Mouse (Mus musculus) CH12.LX (cell line): Measurements from ENCODE around the gene Dnaja3. TPM values are rescaled to one million over a fixed set of nuclear protein-coding genes. Genes with fewer than 3 reads are reported as not detected.

ENCODE experiments used
- DNase-seq: peaks from one replicate; pipeline ENCODE4 v3.0.0-alpha.2; 2013; ENCODE audit errors: extremely low read depth
- H3K27ac ChIP-seq: 2 replicates; pipeline ENCODE4 v1.5.1; 2012; ENCODE audit warnings: low read depth, mild to moderate bottlenecking, control low read depth, moderate library complexity; ENCODE audit not compliant: insufficient read depth
- H3K27me3 ChIP-seq: replicated peaks from 2 replicates; pipeline ENCODE3; 2012; ENCODE audit warnings: inconsistent platforms
- H3K36me3 ChIP-seq, 2 experiments: replicated peaks in 1 of 2; 2 replicates each; pipeline versions ENCODE3 to v1.6.1; 2012; ENCODE audit warnings: inconsistent platforms in 1 of 2, low read length in 1 of 2, mild to moderate bottlenecking in 1 of 2, mixed read lengths in 1 of 2, moderate library complexity in 1 of 2; ENCODE audit not compliant: control insufficient read depth in 1 of 2, insufficient read depth in 1 of 2
- H3K4me1 ChIP-seq, 2 experiments: 2 replicates each; pipeline ENCODE4 v1.6.1; 2012; ENCODE audit warnings: inconsistent platforms in 1 of 2, moderate library complexity in 1 of 2; ENCODE audit not compliant: insufficient read depth in 2 of 2, control insufficient read depth in 1 of 2
- H3K4me2 ChIP-seq: 2 replicates; pipeline ENCODE4 v1.6.1; 2012; ENCODE audit warnings: low read depth, mild to moderate bottlenecking, control low read depth; ENCODE audit not compliant: poor library complexity, insufficient read depth, severe bottlenecking
- H3K4me3 ChIP-seq, 3 experiments: fragments of 150-350 bp in 1 of 3; sonication (generic) in 1 of 3; replicated peaks in 1 of 3; 2 replicates each; pipeline versions ENCODE3 to v1.5.1; 2011 to 2012; ENCODE audit warnings: low read depth in 2 of 3, low read length in 2 of 3, mild to moderate bottlenecking in 2 of 3, moderate library complexity in 2 of 3, control low read depth in 1 of 3, improper control_type of control experiment in 1 of 3, inconsistent platforms in 1 of 3, mixed read lengths in 1 of 3; ENCODE audit not compliant: poor library complexity in 1 of 3
- H3K79me2 ChIP-seq: replicated peaks from 2 replicates; pipeline ENCODE4 v1.6.1; 2012; ENCODE audit warnings: mild to moderate bottlenecking, moderate library complexity; ENCODE audit not compliant: control insufficient read depth, poor library complexity, insufficient read depth, severe bottlenecking; ENCODE audit errors: extremely low read depth
- H3K9ac ChIP-seq: 2 replicates; pipeline ENCODE4 v1.6.1; 2012; ENCODE audit warnings: low read depth, mild to moderate bottlenecking, control low read depth, moderate library complexity; ENCODE audit not compliant: insufficient read depth
- H3K9me3 ChIP-seq: replicated peaks from 2 replicates; pipeline ENCODE3; 2012; ENCODE audit warnings: low read length, inconsistent platforms, mixed read lengths
- CHD1 ChIP-seq: IDR thresholded peaks from 2 replicates; pipeline ENCODE4 v1.6.1; 2012; ENCODE audit warnings: low read depth, low read length, improper control_type of control experiment, inconsistent platforms
- CTCF ChIP-seq, 2 experiments: IDR thresholded peaks in 1 of 2; conservative IDR thresholded peaks in 1 of 2; 2 replicates each; pipeline ENCODE4 v1.5.1; 2011 to 2012; ENCODE audit warnings: low read depth in 2 of 2, low read length in 2 of 2, improper control_type of control experiment in 1 of 2, inconsistent platforms in 1 of 2, mild to moderate bottlenecking in 1 of 2, moderate library complexity in 1 of 2
- E2F4 ChIP-seq: IDR thresholded peaks from 2 replicates; pipeline ENCODE4 v1.6.1; 2011; ENCODE audit warnings: low read depth, low read length, improper control_type of control experiment; ENCODE audit not compliant: insufficient replicate concordance
- ELF1 ChIP-seq: IDR thresholded peaks from 2 replicates; pipeline ENCODE4 v1.6.1; 2014; ENCODE audit warnings: low read depth, mild to moderate bottlenecking, inconsistent platforms, low read length, improper control_type of control experiment
- EP300 ChIP-seq: IDR thresholded peaks from 2 replicates; pipeline ENCODE4 v1.6.1; 2011; ENCODE audit warnings: low read length, improper control_type of control experiment
- GABPA ChIP-seq: IDR thresholded peaks from 2 replicates; pipeline ENCODE4 v1.6.1; 2012; ENCODE audit warnings: low read depth, low read length, improper control_type of control experiment, inconsistent platforms; ENCODE audit not compliant: insufficient replicate concordance
- IRF4 ChIP-seq: IDR thresholded peaks from 2 replicates; pipeline ENCODE4 v1.6.1; 2014; ENCODE audit warnings: low read depth, mild to moderate bottlenecking, inconsistent platforms, low read length, improper control_type of control experiment
- JUN ChIP-seq: IDR thresholded peaks from 2 replicates; pipeline ENCODE4 v1.6.1; 2011; ENCODE audit warnings: low read depth, mild to moderate bottlenecking, low read length, improper control_type of control experiment, moderate library complexity; ENCODE audit not compliant: insufficient read depth
- JUND ChIP-seq: conservative IDR thresholded peaks from 2 replicates; pipeline ENCODE4 v1.6.1; 2011; ENCODE audit warnings: low read depth, low read length, improper control_type of control experiment
- KAT2A ChIP-seq: IDR thresholded peaks from 2 replicates; pipeline ENCODE4 v1.6.1; 2012; ENCODE audit warnings: low read length, improper control_type of control experiment, inconsistent platforms; ENCODE audit not compliant: insufficient replicate concordance
- MAFK ChIP-seq: IDR thresholded peaks from 2 replicates; pipeline ENCODE4 v1.6.1; 2011; ENCODE audit warnings: low read length, improper control_type of control experiment; ENCODE audit not compliant: insufficient replicate concordance
- MAZ ChIP-seq: IDR thresholded peaks from 2 replicates; pipeline ENCODE4 v1.6.1; 2012; ENCODE audit warnings: low read depth, mild to moderate bottlenecking, inconsistent platforms, low read length, improper control_type of control experiment, moderate library complexity
- MEF2A ChIP-seq: IDR thresholded peaks from 2 replicates; pipeline ENCODE4 v1.6.1; 2014; ENCODE audit warnings: low read depth, mild to moderate bottlenecking, inconsistent platforms, low read length, improper control_type of control experiment, borderline replicate concordance
- MXI1 ChIP-seq: IDR thresholded peaks from 2 replicates; pipeline ENCODE4 v1.6.1; 2011; ENCODE audit warnings: mild to moderate bottlenecking, low read depth, low read length, improper control_type of control experiment
- NELFE ChIP-seq: IDR thresholded peaks from 2 replicates; pipeline ENCODE4 v1.6.1; 2011; ENCODE audit warnings: low read depth, low read length, improper control_type of control experiment
- NRF1 ChIP-seq: IDR thresholded peaks from 2 replicates; pipeline ENCODE4 v1.6.1; 2014; ENCODE audit warnings: low read depth, mild to moderate bottlenecking, inconsistent platforms, low read length, improper control_type of control experiment, moderate library complexity
- PAX5 ChIP-seq: IDR thresholded peaks from 2 replicates; pipeline ENCODE4 v1.6.1; 2012; ENCODE audit warnings: low read length, inconsistent platforms, mixed read lengths
- POLR2A ChIP-seq: IDR thresholded peaks from 2 replicates; pipeline ENCODE4 v1.6.1; 2011; ENCODE audit warnings: low read depth, mild to moderate bottlenecking, improper control_type of control experiment, low read length
- RAD21 ChIP-seq: IDR thresholded peaks from 2 replicates; pipeline ENCODE4 v1.6.1; 2011; ENCODE audit warnings: low read depth, mild to moderate bottlenecking, low read length, improper control_type of control experiment, moderate library complexity
- SIN3A ChIP-seq: IDR thresholded peaks from 2 replicates; pipeline ENCODE4 v1.6.1; 2012; ENCODE audit warnings: low read length, improper control_type of control experiment, inconsistent platforms
- TCF12 ChIP-seq: IDR thresholded peaks from 2 replicates; pipeline ENCODE4 v1.6.1; 2014; ENCODE audit warnings: low read depth, mild to moderate bottlenecking, inconsistent platforms, low read length, improper control_type of control experiment
- USF1 ChIP-seq: IDR thresholded peaks from 2 replicates; pipeline ENCODE4 v1.6.1; 2014; ENCODE audit warnings: low read depth, mild to moderate bottlenecking, inconsistent platforms, low read length, improper control_type of control experiment
- USF2 ChIP-seq: conservative IDR thresholded peaks from 2 replicates; pipeline ENCODE4 v1.6.1; 2011; ENCODE audit warnings: low read depth, low read length, improper control_type of control experiment
- ZKSCAN1 ChIP-seq: IDR thresholded peaks from 2 replicates; pipeline ENCODE4 v1.6.1; 2012; ENCODE audit warnings: low read depth, inconsistent platforms, low read length, improper control_type of control experiment, borderline replicate concordance
- ZMIZ1 ChIP-seq: IDR thresholded peaks from 2 replicates; pipeline ENCODE4 v1.6.1; 2012; ENCODE audit warnings: low read depth, mild to moderate bottlenecking, inconsistent platforms, low read length, improper control_type of control experiment
- dilution Hi-C: fragments of 300-500 bp; cut with MboI; formaldehyde crosslinking; loops from 2 replicates; pipeline ENCODE4 v1.14.3; 2020; ENCODE audit warnings: low sequenced_read_pairs; ENCODE audit not compliant: extremely low pct_unique_long_range_greater_than_20kb, extremely low pct_ligation_motif_present
- in situ Hi-C: fragments of 300-500 bp; cut with MboI; formaldehyde crosslinking; loops from 3 replicates; pipeline ENCODE4 v1.14.3; 2019; ENCODE audit warnings: low sequenced_read_pairs, low pct_ligation_motif_present, low pct_unique_long_range_greater_than_20kb, mixed read lengths
- polyA plus RNA-seq: library from polyadenylated mRNA; unstranded; fragments of >175 nt; gene quantifications from 2 replicates; pipeline ENCODE4 v1.2.1, GENCODE M21; 2012; ENCODE audit warnings: low read depth; ENCODE audit not compliant: insufficient read length
- total RNA-seq, 2 experiments: library from RNA; depleted of rRNA; stranded (reverse); fragments of 300-350 nt in 1 of 2; fragments of >200 nt in 1 of 2; gene quantifications; 2 replicates each; pipeline ENCODE4 v1.2.3; 2012 to 2014

Gene Dnaja3
- total and polyA plus RNA-seq, 3 experiments, result 56.6 to 85.3 (median 80.4) TPM

DNA sequence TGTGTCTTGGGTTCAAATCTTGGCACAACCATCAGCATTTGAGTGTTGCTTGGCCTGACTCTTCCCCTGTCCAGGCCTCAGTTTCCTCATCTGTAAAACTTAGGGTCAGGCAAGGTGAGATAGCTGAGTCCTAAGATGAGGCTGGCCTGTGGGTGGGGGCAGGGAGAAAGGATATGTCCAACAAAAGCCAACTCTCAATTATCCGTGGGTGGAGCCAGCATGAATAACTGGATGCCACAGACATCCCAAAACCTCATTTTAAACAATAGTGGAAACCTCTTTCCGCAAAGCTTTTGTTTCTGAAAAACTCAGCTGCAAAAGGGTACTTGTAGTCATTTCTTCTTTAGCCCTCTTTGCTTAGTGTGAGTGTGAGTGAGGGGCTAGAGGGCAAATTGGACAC lies 43.0 kb upstream of the Dnaja3 start:
- Histone ChIP-seq H3K36me3 (no peaks in the 10 kb centered on the region), H3K9ac (no peak overlapping the region), H3K27ac (no peak overlapping the region), H3K9me3 (no peaks in the 10 kb centered on the region), H3K4me1 (peaks cover 17 to 35% of the 10 kb centered on the region in 2 experiments), H3K27me3 (peaks cover 30% of the 10 kb centered on the region), H3K79me2 (no peaks in the 10 kb centered on the region), H3K4me3 (no peak overlapping the region), H3K4me2 (no peak overlapping the region)
- in situ Hi-C loops, result no loop called here
- dilution Hi-C loops, result no loop called here
- TF ChIP-seq JUND (no peak), SIN3A (no peak), TCF12 (no peak), NRF1 (no peak), MXI1 (no peak), MEF2A (no peak), USF1 (no peak), CHD1 (no peak), RAD21 (no peak), PAX5 (no peak), CTCF (conservative IDR thresholded peaks at IDR 0.05 in 1 of 2, IDR thresholded peaks at IDR 0.05 in 1 of 2; ENCODE audit: low read depth in 2 of 2, low read length in 2 of 2) (no peak), NELFE (no peak), EP300 (no peak), ZMIZ1 (no peak)
- DNase-seq, result no peak

GRCm38 (mm10) chr16:4597296-4597695 lies 42.5 kb upstream of the Dnaja3 start:
- no peaks in the 10 kb centered on the region for H3K9me3 ChIP-seq
- no peaks in the 10 kb centered on the region for H3K36me3 ChIP-seq
- H3K4me1 ChIP-seq, result peaks cover 17 to 35% of the 10 kb centered on the region in 2 experiments
- H3K27me3 ChIP-seq, result peaks cover 30% of the 10 kb centered on the region
- no peak overlapping the region for H3K9ac ChIP-seq
- dilution Hi-C loops, result no loop called here
- H3K27ac ChIP-seq, result no peak overlapping the region
- TF ChIP-seq TCF12, result no peak
- TF ChIP-seq USF2, result no peak
- no peak for TF ChIP-seq ELF1
- DNase-seq, result no peak
- H3K79me2 ChIP-seq, result no peaks in the 10 kb centered on the region
- H3K4me2 ChIP-seq, result no peak overlapping the region
- in situ Hi-C loops, result no loop called here
- H3K4me3 ChIP-seq, result no peak overlapping the region

DNA sequence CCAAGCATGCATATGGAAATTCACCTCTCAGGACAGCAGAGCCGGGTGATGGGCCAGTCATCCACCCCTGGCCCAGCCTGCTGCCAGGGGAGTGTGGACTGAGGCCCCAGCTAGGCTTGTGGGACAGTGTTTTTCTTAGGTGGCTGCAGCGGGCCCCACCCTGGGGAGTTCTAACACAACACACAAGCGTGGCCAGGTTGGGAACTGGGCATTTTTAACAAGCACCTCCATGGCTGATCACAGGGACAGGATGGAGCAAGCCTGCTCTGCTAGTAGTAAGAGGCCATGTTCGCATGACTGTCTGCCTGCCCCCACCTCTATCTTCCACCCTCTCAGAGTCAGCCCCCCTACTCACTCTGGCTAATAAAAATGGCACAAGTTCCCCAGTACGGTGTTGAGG lies 41.7 kb upstream of the Dnaja3 start:
- H3K4me2 ChIP-seq, result no peak overlapping the region
- no peak overlapping the region for H3K27ac ChIP-seq
- no peaks in the 10 kb centered on the region for H3K36me3 ChIP-seq
- no peak overlapping the region for H3K4me3 ChIP-seq
- no peak for DNase-seq
- H3K79me2 ChIP-seq, result no peaks in the 10 kb centered on the region
- dilution Hi-C loops, result no loop called here
- H3K4me1 ChIP-seq, result peaks cover 17 to 35% of the 10 kb centered on the region in 2 experiments
- H3K27me3 ChIP-seq, result peaks cover 30% of the 10 kb centered on the region
- no peak overlapping the region for H3K9ac ChIP-seq
- TF ChIP-seq E2F4 (no peak), GABPA (no peak), IRF4 (no peak), JUN (no peak), KAT2A (no peak), MEF2A (no peak), CHD1 (no peak), USF1 (no peak), ELF1 (no peak), ZKSCAN1 (no peak), PAX5 (no peak), MAZ (no peak), MAFK (no peak), POLR2A (no peak)
- TF ChIP-seq, all 38 proteins: peak for 0
- H3K9me3 ChIP-seq, result no peaks in the 10 kb centered on the region
- in situ Hi-C loops, result no loop called here
